Mouse (Mus musculus) midbrain, embryonic 14.5 days (tissue): ENCODE measurements around the gene Il25. TPM values are rescaled to one million over a fixed set of nuclear protein-coding genes. Genes with fewer than 3 reads are reported as not detected.

Experiments
- microRNA counts: library from miRNA; unstranded; fragments of <30 nt; microRNA quantifications from one replicate; lab custom pipeline; 2016
- microRNA-seq: library from miRNA; unstranded; fragments of <30 nt; microRNA quantifications from one replicate; pipeline ENCODE4, GENCODE M21; 2016
- polyA plus RNA-seq: library from polyadenylated mRNA; unstranded; fragments of >200 nt; fragmentation: Nextera tagmentation; extraction: Ambion mirVana; gene quantifications from 2 replicates; pipeline ENCODE4 v1.2.1, GENCODE M21; 2014

The Il25 gene
- polyA plus RNA-seq, 1 experiment from 2014 or later, result not detected

MicroRNAs encoded within 50 kb of the gene (microRNA counts, 519-probe panel; counts per million panel counts)
- microRNA mmu-miR-208a (lab: Ali Mortazavi, UCI) (not detected), microRNA mmu-miR-208b (lab: Ali Mortazavi, UCI) (not detected)

Small RNA genes within 50 kb of the gene (microRNA-seq; reads per million reads assigned to microRNA genes)
- not detected for gene Mir208a
- 8.4 reads per million, percentile 33 among the genes with 10 or more reads in this experiment for gene Mir208b

Other genes with a start within 250 kb of the Il25 start
- 74.0 and 79.1 TPM in 2 replicates for gene 1700123O20Rik, start 246.5 kb upstream of the Il25 start, polyA plus RNA-seq
- gene Acin1, start 245.8 kb upstream of the Il25 start, polyA plus RNA-seq, result 128 and 143 TPM in 2 replicates
- gene Gm29776, start 233.9 kb upstream of the Il25 start, polyA plus RNA-seq, result 0.20 TPM in 2 replicates
- gene Cebpe, start 220.5 kb upstream of the Il25 start, polyA plus RNA-seq, result not detected in 2 replicates
- 5.7 and 7.6 TPM in 2 replicates for gene Slc7a8, start 150.7 kb upstream of the Il25 start, polyA plus RNA-seq
- gene Rnf212b, start 118.6 kb upstream of the Il25 start, polyA plus RNA-seq, result not detected in 2 replicates
- gene Homez, start 61.7 kb upstream of the Il25 start, polyA plus RNA-seq, result 6.0 and 9.4 TPM in 2 replicates
- gene Ppp1r3e, start 55.1 kb upstream of the Il25 start, polyA plus RNA-seq, result 2.1 and 4.4 TPM in 2 replicates
- gene Bcl2l2, start 49.3 kb upstream of the Il25 start, polyA plus RNA-seq, result 5.5 and 5.8 TPM in 2 replicates
- not detected in 2 replicates for gene Gm20521, start 49.3 kb upstream of the Il25 start, polyA plus RNA-seq
- 171 and 206 TPM in 2 replicates for gene Pabpn1, start 40.2 kb upstream of the Il25 start, polyA plus RNA-seq
- gene Slc22a17, start 19.6 kb upstream of the Il25 start, polyA plus RNA-seq, result 110 and 304 TPM in 2 replicates
- 10.2 and 18.3 TPM in 2 replicates for gene Efs, start 6.6 kb upstream of the Il25 start, polyA plus RNA-seq
- 4.2 and 4.3 TPM in 2 replicates for gene Cmtm5, start 3.6 kb downstream of the Il25 start, polyA plus RNA-seq
- 0.98 and 1.7 TPM in 2 replicates for gene Myh6, start 34.2 kb downstream of the Il25 start, polyA plus RNA-seq
- gene Gm17428, start 44.2 kb downstream of the Il25 start, polyA plus RNA-seq, result not detected in 2 replicates
- gene Myh7, start 61.9 kb downstream of the Il25 start, polyA plus RNA-seq, result 5.4 and 7.7 TPM in 2 replicates
- 51.7 and 54.3 TPM in 2 replicates for gene Ngdn, start 82.8 kb downstream of the Il25 start, polyA plus RNA-seq
- gene Zfhx2, start 159.6 kb downstream of the Il25 start, polyA plus RNA-seq, result 24.9 and 28.4 TPM in 2 replicates
- 27.9 and 33.7 TPM in 2 replicates for gene Thtpa, start 162.1 kb downstream of the Il25 start, polyA plus RNA-seq
- 6.8 and 7.6 TPM in 2 replicates for gene Ap1g2, start 173.9 kb downstream of the Il25 start, polyA plus RNA-seq
- gene Jph4, start 184.2 kb downstream of the Il25 start, polyA plus RNA-seq, result 31.1 and 38.9 TPM in 2 replicates